Mouse (Mus musculus) CH12.LX (cell line): ENCODE measurements around the gene Spata2l.

Experiments used
- CHD1 ChIP-seq: IDR thresholded peaks from 2 replicates; pipeline ENCODE4 v1.6.1; 2012; ENCODE audit warnings: low read depth, low read length, improper control_type of control experiment, inconsistent platforms
- CTCF ChIP-seq, 2 experiments: IDR thresholded peaks in 1 of 2; conservative IDR thresholded peaks in 1 of 2; 2 replicates each; pipeline ENCODE4 v1.5.1; 2011 to 2012; ENCODE audit warnings: low read depth in 2 of 2, low read length in 2 of 2, improper control_type of control experiment in 1 of 2, inconsistent platforms in 1 of 2, mild to moderate bottlenecking in 1 of 2, moderate library complexity in 1 of 2
- MAZ ChIP-seq: IDR thresholded peaks from 2 replicates; pipeline ENCODE4 v1.6.1; 2012; ENCODE audit warnings: low read depth, mild to moderate bottlenecking, inconsistent platforms, low read length, improper control_type of control experiment, moderate library complexity
- POLR2A ChIP-seq: IDR thresholded peaks from 2 replicates; pipeline ENCODE4 v1.6.1; 2011; ENCODE audit warnings: low read depth, mild to moderate bottlenecking, improper control_type of control experiment, low read length
- SMC3 ChIP-seq: IDR thresholded peaks from 2 replicates; pipeline ENCODE4 v1.6.1; 2011; ENCODE audit warnings: low read depth, low read length, improper control_type of control experiment
- USF1 ChIP-seq: IDR thresholded peaks from 2 replicates; pipeline ENCODE4 v1.6.1; 2014; ENCODE audit warnings: low read depth, mild to moderate bottlenecking, inconsistent platforms, low read length, improper control_type of control experiment
- ZKSCAN1 ChIP-seq: IDR thresholded peaks from 2 replicates; pipeline ENCODE4 v1.6.1; 2012; ENCODE audit warnings: low read depth, inconsistent platforms, low read length, improper control_type of control experiment, borderline replicate concordance
- ZNF384 ChIP-seq: IDR thresholded peaks from 2 replicates; pipeline ENCODE4 v1.6.1; 2012; ENCODE audit warnings: low read depth, low read length, improper control_type of control experiment, inconsistent platforms

DNA sequence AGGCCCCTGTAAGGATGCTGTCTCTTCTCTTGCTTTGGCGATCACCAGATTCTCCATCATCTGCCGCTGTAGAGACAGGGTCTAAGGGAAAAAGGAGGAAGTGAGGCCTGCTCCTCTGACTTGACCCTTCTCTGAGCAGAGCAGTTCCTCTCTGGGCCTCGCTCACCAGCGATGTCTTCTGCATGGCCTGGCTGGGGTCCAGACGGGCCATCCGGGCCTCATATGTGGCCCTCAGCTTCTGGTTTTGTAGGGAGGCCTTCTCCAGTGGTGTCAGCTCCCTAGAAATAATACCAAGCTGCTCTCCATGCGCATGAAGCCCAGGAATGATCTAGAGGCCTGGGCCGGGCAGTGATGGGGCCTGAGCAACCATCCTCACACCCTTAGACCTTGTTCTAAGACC lies 12.6 kb upstream of the Spata2l start:
- TF ChIP-seq POLR2A = no peak
- TF ChIP-seq CTCF (conservative IDR thresholded peaks at IDR 0.05 in 1 of 2, IDR thresholded peaks at IDR 0.05 in 1 of 2; ENCODE audit: low read depth in 2 of 2, low read length in 2 of 2) = no peak
- TF ChIP-seq ZNF384 = no peak
- no peak for TF ChIP-seq SMC3
- no peak for TF ChIP-seq CHD1
- no peak for TF ChIP-seq ZKSCAN1
- TF ChIP-seq MAZ = no peak
- no peak for TF ChIP-seq USF1
